8 mouse cellular contexts compared by ENCODE assay signal in the genomic region with DNA sequence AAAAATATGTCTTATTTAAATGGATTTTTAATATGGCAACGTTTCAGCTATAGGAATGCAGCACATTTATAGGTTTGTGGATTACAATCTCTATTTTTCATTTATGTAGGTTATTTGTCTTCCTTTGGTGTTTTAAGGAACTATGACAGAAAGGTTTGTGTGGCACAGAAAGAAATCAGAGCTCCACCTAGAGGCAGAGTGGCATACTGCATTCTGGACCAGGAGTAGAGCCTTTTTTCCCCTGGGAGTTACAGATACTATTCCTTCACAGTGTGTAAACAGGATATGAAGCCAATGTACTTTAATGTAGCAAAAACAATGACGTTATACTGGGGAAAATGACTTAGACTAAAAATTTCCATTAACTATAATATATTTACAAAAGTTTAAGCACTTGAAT.
DNase-seq lines count a peak whose midpoint lies in the region; ATAC-seq and TF ChIP-seq lines count a peak whose summit lies in the region.

No protein-coding gene starts in this region.

- no peak overlapping the region for H3K4me2 ChIP-seq in forebrain, postnatal 0 days (ENCODE audit: low read depth)
- H3K4me2 ChIP-seq in intestine, postnatal 0 days (replicated peaks; ENCODE audit: low read depth), result no peak overlapping the region

- no peak overlapping the region for H3K4me3 ChIP-seq in forebrain, postnatal 0 days (ENCODE audit: low read depth, low read length)
- H3K4me3 ChIP-seq in intestine, postnatal 0 days (ENCODE audit: low read depth, low read length), result no peak overlapping the region

- intact Hi-C loops in left cerebral cortex, postnatal 25 days (cut with DNase I), result loop anchor here (5.0 kb wide), 2 partner anchors 365 to 1625 kb away; no protein-coding TSS in a partner anchor

- no peaks in the 10 kb centered on the region for H3K36me3 ChIP-seq in forebrain, postnatal 0 days (ENCODE audit: insufficient read depth)
- H3K36me3 ChIP-seq in intestine, postnatal 0 days (ENCODE audit: control insufficient read depth, insufficient read depth), result no peaks in the 10 kb centered on the region

- no peaks in the 10 kb centered on the region for H3K9me3 ChIP-seq in forebrain, postnatal 0 days (ENCODE audit: low read length)
- H3K9me3 ChIP-seq in intestine, postnatal 0 days (ENCODE audit: control insufficient read depth), result no peaks in the 10 kb centered on the region

- H3K27ac ChIP-seq in forebrain, postnatal 0 days (ENCODE audit: low read depth, low read length), result no peak overlapping the region
- no peak overlapping the region for H3K27ac ChIP-seq in intestine, postnatal 0 days (ENCODE audit: low read depth, low read length)

- no peaks in the 10 kb centered on the region for H3K4me1 ChIP-seq in forebrain, postnatal 0 days (ENCODE audit: insufficient read depth)
- H3K4me1 ChIP-seq in intestine, postnatal 0 days (replicated peaks; ENCODE audit: control insufficient read depth, insufficient read depth, low read length), result no peaks in the 10 kb centered on the region

- peak; percentile 2 to 20 for DNase-seq in urinary bladder, adult 18-20 months (ENCODE audit: low spot score in 2 of 2)
- DNase-seq in urinary bladder, adult 2 months (ENCODE audit: low spot score), result no peak
- DNase-seq in brain, adult 2 months (ENCODE audit: low read depth, low spot score), result peak; percentile 78
- peak; percentile 50 for DNase-seq in forebrain, postnatal 0 days
- peak; percentile 65 to 72 for DNase-seq in left cerebral cortex, postnatal 25 days (ENCODE audit: low spot score in 2 of 2)
- peak; percentile 36 for DNase-seq in retina, adult 2 months (ENCODE audit: low read depth, low spot score)
- DNase-seq in yolk sac, embryonic 10.5 days (ENCODE audit: low spot score), result peak; percentile 39

- no peak overlapping the region for H3K9ac ChIP-seq in forebrain, postnatal 0 days
- H3K9ac ChIP-seq in intestine, postnatal 0 days (ENCODE audit: low read depth, low read length), result no peak overlapping the region

- no peak for ATAC-seq in forebrain, postnatal 0 days
- no peak for ATAC-seq in intestine, postnatal 0 days

- peak; percentile 71 for TF ChIP-seq CTCF in forebrain, postnatal 0 days (IDR thresholded peaks at IDR 0.05; ENCODE audit: low read depth)
- peak; percentile 84 for TF ChIP-seq CTCF in intestine, postnatal 0 days (IDR thresholded peaks at IDR 0.05; ENCODE audit: low read depth)

- H3K27me3 ChIP-seq in forebrain, postnatal 0 days (ENCODE audit: insufficient read depth, low read length), result no peaks in the 10 kb centered on the region
- no peaks in the 10 kb centered on the region for H3K27me3 ChIP-seq in intestine, postnatal 0 days (replicated peaks; ENCODE audit: control insufficient read depth, insufficient read depth, low read length)

- 3% methylated on average over 2 of the region's 2 CpGs for WGBS in forebrain, postnatal 0 days
- WGBS in intestine, postnatal 0 days, result under 1% methylated on average over 2 of the region's 2 CpGs
